Mouse (Mus musculus) liver, embryonic 14.5 days (tissue): ENCODE data around the gene Nlrx1. TPM values are rescaled to one million over a fixed set of nuclear protein-coding genes. Genes with fewer than 3 reads are reported as not detected.

Experiments
- ATAC-seq: fragments of 200-750 bp; cut with Nextera tagmentation; 2 replicates; pipeline ENCODE4 v1.8.0; 2017; ENCODE audit warnings: moderate number of reproducible peaks, mild to moderate bottlenecking, moderate library complexity; ENCODE audit not compliant: insufficient read depth
- DNase-seq, 3 experiments: peaks; one replicate each; pipeline ENCODE4 v3.0.0-alpha.2; 2012 to 2013; ENCODE audit warnings: low read depth in 3 of 3, low spot score in 3 of 3
- H3K27ac ChIP-seq: fragments of 300-500 bp; sonication (generic); 2 replicates; pipeline ENCODE4 v1.5.1; 2014; ENCODE audit warnings: moderate library complexity, mild to moderate bottlenecking, control low read depth, inconsistent platforms
- H3K27me3 ChIP-seq: fragments of 300-500 bp; sonication (generic); 2 replicates; pipeline ENCODE4 v1.6.1; 2014; ENCODE audit warnings: mild to moderate bottlenecking, low read length, moderate library complexity; ENCODE audit not compliant: control insufficient read depth, insufficient read depth
- H3K36me3 ChIP-seq: fragments of 300-500 bp; sonication (generic); replicated peaks from 2 replicates; pipeline ENCODE4 v1.6.1; 2014; ENCODE audit warnings: low read depth; ENCODE audit not compliant: control insufficient read depth, insufficient read depth
- H3K4me1 ChIP-seq, 2 experiments: fragments of 200-500 bp in 1 of 2; fragments of 300-500 bp in 1 of 2; sonication (generic) in 1 of 2; replicated peaks; 2 replicates each; pipeline ENCODE4 v1.6.1; 2012 to 2014; ENCODE audit warnings: antibody characterized with exemption in 1 of 2, inconsistent platforms in 1 of 2, low read length in 1 of 2; ENCODE audit not compliant: control insufficient read depth in 2 of 2, insufficient read depth in 2 of 2
- H3K4me2 ChIP-seq: fragments of 300-500 bp; sonication (generic); 2 replicates; pipeline ENCODE4 v1.6.1; 2014; ENCODE audit warnings: low read depth, mild to moderate bottlenecking, control low read depth, moderate library complexity
- H3K4me3 ChIP-seq, 2 experiments: fragments of 200-500 bp in 1 of 2; fragments of 300-500 bp in 1 of 2; sonication (generic) in 1 of 2; 2 replicates each; pipeline ENCODE4 v1.5.1; 2012 to 2014; ENCODE audit warnings: low read depth in 2 of 2, low read length in 2 of 2, mild to moderate bottlenecking in 2 of 2, control low read depth in 1 of 2, inconsistent platforms in 1 of 2, moderate library complexity in 1 of 2; ENCODE audit not compliant: insufficient read depth in 1 of 2
- H3K9ac ChIP-seq: fragments of 300-500 bp; sonication (generic); replicated peaks from 2 replicates; pipeline ENCODE4 v1.6.1; 2014; ENCODE audit warnings: mild to moderate bottlenecking, control low read depth, moderate library complexity
- H3K9me3 ChIP-seq: fragments of 300-500 bp; sonication (generic); 2 replicates; pipeline ENCODE4 v1.6.1; 2016; ENCODE audit warnings: low read length, mixed read lengths; ENCODE audit not compliant: control insufficient read depth
- CTCF ChIP-seq: IDR thresholded peaks from 2 replicates; pipeline ENCODE4 v1.5.1; 2016; ENCODE audit warnings: antibody characterized with exemption, low read depth, control low read depth
- EP300 ChIP-seq: IDR thresholded peaks from 2 replicates; pipeline ENCODE4 v1.6.1; 2016; ENCODE audit warnings: antibody characterized with exemption, low read depth
- WGBS: fragments of 180-500 bp; shearing (Covaris S2); extraction: QIAGEN DNeasy Blood & Tissue Kit; methylation state at CpG from one replicate; pipeline ENCODE4 v1.1.7; 2014; ENCODE audit not compliant: insufficient replicate concordance; 5-methylcytosine and 5-hydroxymethylcytosine counted together
- polyA plus RNA-seq, 2 experiments: library from polyadenylated mRNA; depleted of rRNA in 1 of 2; stranded (reverse) in 1 of 2; unstranded in 1 of 2; fragments of >200 nt; fragmentation: Nextera tagmentation in 1 of 2; extraction: Ambion mirVana in 1 of 2; gene quantifications; 2 replicates each; pipeline versions ENCODE4 v1.2.1 to v1.2.3; 2012 to 2014

The Nlrx1 gene
- polyA plus RNA-seq, 2 experiments: 1.5 to 2.7 TPM

DNA sequence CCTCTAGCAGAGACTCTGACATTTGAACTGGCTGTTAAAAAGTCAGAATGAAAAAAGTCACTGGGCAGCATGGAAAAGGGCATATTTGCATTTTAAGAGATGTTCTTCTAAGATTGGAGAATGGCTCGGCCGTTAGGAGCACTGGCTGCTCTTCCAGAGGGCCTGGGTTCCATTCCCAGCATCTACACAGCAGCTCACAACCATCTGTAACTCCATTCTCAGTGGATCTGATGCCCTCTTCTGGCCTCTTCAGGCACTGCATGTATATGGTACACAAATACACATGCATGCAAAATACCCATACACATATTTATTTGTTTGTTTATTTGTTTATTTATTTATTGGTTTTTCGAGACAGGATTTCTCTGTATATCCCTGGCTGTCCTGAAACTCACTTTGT is 678 bp upstream of the Nlrx1 start:
- 69% methylated on average over 3 of the region's 3 CpGs for WGBS
- DNase-seq (peak in 1 of 3 experiments; percentile 47), ATAC-seq (no peak)
- TF ChIP-seq CTCF: peak; percentile 81
- TF ChIP-seq EP300: no peak
- H3K9me3 ChIP-seq: no peaks in the 10 kb centered on the region
- no peak overlapping the region; the same call in 1 of the 2 replicates for H3K4me2 ChIP-seq
- peaks cover 11% of the 10 kb centered on the region; the same call in 1 of the 2 replicates for H3K36me3 ChIP-seq
- no peak overlapping the region for H3K9ac ChIP-seq
- peaks cover 3 to 18% of the 10 kb centered on the region in 2 experiments; a peak in 2 of 4 replicates for H3K4me1 ChIP-seq
- H3K4me3 ChIP-seq: no peak overlapping the region
- H3K27ac ChIP-seq: no peak overlapping the region
- H3K27me3 ChIP-seq: no peaks in the 10 kb centered on the region

DNA sequence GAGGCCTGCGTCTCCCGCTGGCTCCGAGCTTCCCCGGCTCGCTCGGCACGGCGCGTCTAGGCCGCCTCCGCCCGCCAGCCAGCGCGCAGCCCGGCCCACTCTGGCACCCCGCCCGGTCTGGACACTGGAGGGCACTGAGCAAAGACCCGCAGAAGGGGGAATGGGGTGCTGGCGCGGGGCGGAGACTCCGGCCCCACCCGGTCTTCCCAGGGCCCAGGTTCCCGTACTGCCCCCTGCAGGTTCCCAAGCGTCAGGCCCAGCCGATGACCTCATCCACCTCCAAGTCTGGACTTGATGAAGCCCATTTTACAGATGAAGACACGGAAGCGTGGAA is 405 bp downstream of the Nlrx1 start:
- Histone ChIP-seq H3K27ac (peak overlapping the region; percentile 3; the same call in 1 of the 2 replicates), H3K36me3 (peaks cover 3% of the 10 kb centered on the region; the same call in 1 of the 2 replicates), H3K9me3 (no peaks in the 10 kb centered on the region), H3K4me3 (peak overlapping the region; percentile 45 to 59), H3K4me1 (peaks cover 3 to 18% of the 10 kb centered on the region in 2 experiments; a peak in 2 of 4 replicates), H3K27me3 (no peaks in the 10 kb centered on the region), H3K9ac (peak overlapping the region; percentile 75), H3K4me2 (peak overlapping the region; percentile 72)
- TF ChIP-seq EP300: no peak
- TF ChIP-seq CTCF: peak; percentile 87
- WGBS: 1% methylated on average over 28 of the region's 28 CpGs
- DNase-seq: peak in 1 of 3 experiments; percentile 85
- ATAC-seq: peak; percentile 86

DNA sequence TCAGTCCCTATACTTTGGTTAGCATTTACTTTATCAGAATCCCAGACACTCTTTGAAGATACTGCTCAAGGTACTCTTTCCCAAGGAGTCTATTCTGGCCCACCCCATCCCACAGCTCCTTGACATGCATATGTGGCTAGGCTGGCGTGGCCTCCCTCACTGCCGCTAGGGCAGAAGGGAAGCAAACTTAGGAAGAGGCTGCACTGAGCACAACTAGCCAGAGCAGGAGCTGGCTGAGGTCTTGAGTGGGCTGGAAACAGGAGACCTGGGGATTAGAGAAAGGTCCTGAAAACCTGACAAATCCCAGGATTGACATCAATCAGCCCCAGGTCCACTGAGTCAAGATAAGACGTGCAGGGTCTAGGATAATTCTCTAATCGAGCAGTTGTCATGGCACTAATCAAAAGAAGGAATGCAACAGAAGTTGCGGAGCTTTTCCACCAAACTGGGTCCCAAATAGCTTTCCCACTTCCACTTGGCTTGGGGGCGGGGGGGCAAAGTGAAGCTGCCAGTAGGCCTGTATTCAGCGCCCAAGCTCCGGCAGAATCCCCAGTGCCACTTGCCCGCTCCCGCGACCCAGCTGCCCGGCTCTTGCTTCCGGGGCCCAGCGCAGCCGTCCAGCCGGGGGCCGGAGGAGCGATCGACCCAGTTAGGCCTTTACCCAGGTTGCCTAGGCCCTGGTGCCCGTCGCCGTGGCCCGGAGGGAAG is 926 bp downstream of the Nlrx1 start:
- Histone ChIP-seq H3K4me3 (peak overlapping the region; percentile 45 to 59), H3K9me3 (no peaks in the 10 kb centered on the region), H3K27ac (peak overlapping the region; percentile 3; the same call in 1 of the 2 replicates), H3K9ac (peak overlapping the region; percentile 75), H3K36me3 (no peaks in the 10 kb centered on the region), H3K4me1 (peaks cover 3 to 18% of the 10 kb centered on the region in 2 experiments; a peak in 2 of 4 replicates), H3K4me2 (peak overlapping the region; percentile 72), H3K27me3 (no peaks in the 10 kb centered on the region)
- peak; percentile 41 for TF ChIP-seq CTCF
- TF ChIP-seq EP300: no peak
- ATAC-seq (no peak), DNase-seq (no peak)
- WGBS: 9% methylated on average over 23 of the region's 23 CpGs

DNA sequence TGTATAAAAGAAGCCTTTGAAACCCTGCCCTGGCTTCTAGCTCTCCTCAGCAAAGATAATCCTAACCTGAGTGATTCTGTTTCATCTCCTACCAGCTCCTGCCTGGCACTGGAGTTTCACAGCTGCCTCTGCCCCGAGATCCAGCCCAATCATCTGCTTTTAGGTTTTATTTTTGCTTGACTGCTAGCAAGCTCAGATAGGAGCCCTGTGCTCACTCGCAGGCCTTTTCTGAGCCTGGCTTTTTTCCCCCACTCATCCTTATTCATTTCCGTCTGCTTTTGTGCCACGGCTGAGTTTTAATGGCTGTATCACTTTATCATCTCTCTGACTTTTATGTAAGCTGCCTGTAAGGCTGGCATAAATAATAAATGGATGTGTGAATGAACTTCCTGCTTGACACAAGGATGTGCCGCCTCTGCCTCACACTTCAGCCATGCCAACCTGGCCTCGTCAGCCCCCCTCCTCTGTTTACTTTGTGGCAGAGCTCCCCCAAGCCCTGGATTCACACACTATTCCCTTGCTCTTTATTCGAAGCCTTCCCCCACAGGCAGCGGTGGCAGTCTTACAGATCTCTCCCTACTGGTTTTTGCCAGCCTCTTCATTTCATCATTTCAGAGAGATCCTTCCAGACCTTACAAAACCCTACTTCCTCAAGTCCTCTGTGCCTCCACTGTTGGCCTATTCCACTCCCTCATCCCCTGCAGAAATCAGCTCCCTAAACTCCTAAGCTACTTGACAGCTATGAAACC is 1.7 kb downstream of the Nlrx1 start:
- no peaks in the 10 kb centered on the region for H3K27me3 ChIP-seq
- H3K4me2 ChIP-seq: no peak overlapping the region; the same call in 1 of the 2 replicates
- no peak overlapping the region for H3K4me3 ChIP-seq
- no peaks in the 10 kb centered on the region for H3K9me3 ChIP-seq
- ATAC-seq: no peak
- peaks cover 3 to 18% of the 10 kb centered on the region in 2 experiments; a peak in 2 of 4 replicates for H3K4me1 ChIP-seq
- TF ChIP-seq EP300 (no peak), CTCF (no peak)
- H3K27ac ChIP-seq: no peak overlapping the region
- no peak for DNase-seq
- WGBS: 62% methylated on average over 8 of the region's 8 CpGs
- H3K9ac ChIP-seq: no peak overlapping the region
- no peaks in the 10 kb centered on the region for H3K36me3 ChIP-seq

DNA sequence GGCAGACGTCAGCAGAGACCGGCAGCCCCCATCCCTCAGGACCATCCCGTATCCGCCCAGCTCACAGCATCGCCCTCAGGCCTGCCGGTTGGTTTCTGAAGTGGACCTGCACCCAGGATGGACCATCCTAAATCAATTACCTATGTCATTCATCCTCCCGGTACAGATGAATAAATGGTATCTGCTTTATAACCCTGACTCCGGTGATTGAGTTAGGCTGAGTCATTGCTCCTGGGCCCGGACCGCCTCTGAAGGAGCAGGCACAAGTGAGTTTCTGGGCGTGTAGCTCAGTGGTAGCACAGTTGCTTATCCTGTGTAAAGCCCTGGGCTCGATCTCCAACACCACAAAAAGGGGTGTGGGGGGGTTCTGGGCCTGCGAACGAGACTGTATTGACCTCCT is 7.0 kb downstream of the Nlrx1 start:
- no peaks in the 10 kb centered on the region for H3K27me3 ChIP-seq
- 0 out of 4 replicates have a peak, but pooled peaks cover 0 to 3% of the 10 kb centered on the region in 2 experiments for H3K4me1 ChIP-seq
- no peak for TF ChIP-seq EP300
- no peak for TF ChIP-seq CTCF
- no peaks in the 10 kb centered on the region for H3K36me3 ChIP-seq
- no peak for ATAC-seq
- no peak for DNase-seq
- no peak overlapping the region for H3K9ac ChIP-seq
- H3K9me3 ChIP-seq: no peaks in the 10 kb centered on the region
- no peak overlapping the region for H3K4me3 ChIP-seq
- no peak overlapping the region for H3K4me2 ChIP-seq
- H3K27ac ChIP-seq: no peak overlapping the region
- WGBS: 70% methylated on average over 14 of the region's 14 CpGs
